Mouse (Mus musculus) forebrain, embryonic 11.5 days (tissue): ENCODE results near the gene 4930572O03Rik. TPM values are rescaled to one million over a fixed set of nuclear protein-coding genes. Genes with fewer than 3 reads are reported as not detected.
A peak's percentile ranks its signal among the peaks of the same experiment; 100 is the strongest.
"Not testable (repeated sequence)": the region's sequence is repeated elsewhere in the genome, so short reads cannot be mapped to it uniquely, and the experiment has no call there.

Source experiments
- ATAC-seq: fragments of 200-750 bp; cut with Nextera tagmentation; replicated peaks from 2 replicates; pipeline ENCODE4 v1.8.0; 2017; ENCODE audit warnings: moderate TSS enrichment; ENCODE audit not compliant: low FRiP score
- DNase-seq: peaks from one replicate; pipeline ENCODE4 v3.0.0-alpha.2; 2017; ENCODE audit warnings: low spot score
- H3K27ac ChIP-seq: fragments of 300-500 bp; sonication (generic); 2 replicates; pipeline ENCODE4 v1.5.1; 2014; ENCODE audit warnings: low read depth, low read length
- H3K27me3 ChIP-seq: fragments of 300-500 bp; sonication (generic); 2 replicates; pipeline ENCODE4 v1.6.1; 2014; ENCODE audit warnings: mild to moderate bottlenecking, low read length, mixed read lengths; ENCODE audit not compliant: control insufficient read depth, insufficient read depth
- H3K36me3 ChIP-seq: fragments of 300-500 bp; sonication (generic); 2 replicates; pipeline ENCODE4 v1.6.1; 2014; ENCODE audit warnings: mild to moderate bottlenecking, low read length, moderate library complexity, mixed read lengths; ENCODE audit not compliant: control insufficient read depth, insufficient read depth
- H3K4me1 ChIP-seq: fragments of 300-500 bp; sonication (generic); replicated peaks from 2 replicates; pipeline ENCODE4 v1.6.1; 2014; ENCODE audit warnings: low read length, mixed read lengths; ENCODE audit not compliant: control insufficient read depth, insufficient read depth
- H3K4me2 ChIP-seq: fragments of 300-500 bp; sonication (generic); 2 replicates; pipeline ENCODE4 v1.6.1; 2014; ENCODE audit warnings: low read depth, mild to moderate bottlenecking, low read length, moderate library complexity, mixed read lengths; ENCODE audit not compliant: severe bottlenecking
- H3K4me3 ChIP-seq: fragments of 300-500 bp; sonication (generic); 2 replicates; pipeline ENCODE4 v1.5.1; 2014; ENCODE audit warnings: low read depth, low read length
- H3K9ac ChIP-seq: fragments of 300-500 bp; sonication (generic); 2 replicates; pipeline ENCODE4 v1.6.1; 2014; ENCODE audit warnings: low read length
- H3K9me3 ChIP-seq: fragments of 300-500 bp; sonication (generic); 2 replicates; pipeline ENCODE4 v1.6.1; 2016; ENCODE audit warnings: low read length, mixed read lengths; ENCODE audit not compliant: control insufficient read depth
- WGBS: fragments of 180-500 bp; shearing (Covaris S2); extraction: QIAGEN DNeasy Blood & Tissue Kit; methylation state at CpG from one replicate; pipeline ENCODE4 v1.1.7; 2014; 5-methylcytosine and 5-hydroxymethylcytosine counted together
- polyA plus RNA-seq: library from polyadenylated mRNA; unstranded; fragments of >200 nt; fragmentation: Nextera tagmentation; extraction: Ambion mirVana; gene quantifications from 2 replicates; pipeline ENCODE4 v1.2.1, GENCODE M21; 2014

4930572O03Rik gene
- polyA plus RNA-seq, 1 experiment from 2014 or later = not detected

- H3K27ac ChIP-seq, ATAC-seq, DNase-seq, H3K4me3 ChIP-seq, H3K9me3 ChIP-seq, H3K36me3 ChIP-seq, H3K4me1 ChIP-seq, H3K4me2 ChIP-seq, H3K9ac ChIP-seq, H3K27me3 ChIP-seq: not testable (repeated sequence)
- 36% methylated on average over 6 of the region's 6 CpGs for WGBS
These were observed 11.2 kb downstream of the 4930572O03Rik start for GRCm38 (mm10) chr5:15645707-15646106.

GRCm38 (mm10) chr5:15637637-15638036 is 19.2 kb downstream of the 4930572O03Rik start:
- not testable (repeated sequence) for H3K9me3 ChIP-seq, H3K9ac ChIP-seq, H3K4me3 ChIP-seq, H3K4me2 ChIP-seq, H3K27ac ChIP-seq, H3K4me1 ChIP-seq, H3K36me3 ChIP-seq, H3K27me3 ChIP-seq
- DNase-seq = peak; percentile 56
- ATAC-seq = peak; percentile 76; the same call in 1 of the 2 replicates
- WGBS = 70% methylated on average over 2 of the region's 2 CpGs

- not testable (repeated sequence) for DNase-seq, H3K36me3 ChIP-seq, H3K27me3 ChIP-seq, H3K27ac ChIP-seq, H3K9me3 ChIP-seq, H3K9ac ChIP-seq, H3K4me3 ChIP-seq, H3K4me1 ChIP-seq, H3K4me2 ChIP-seq, ATAC-seq
- WGBS = 32% methylated on average over 5 of the region's 5 CpGs
These were observed 26.8 kb downstream of the 4930572O03Rik start for GRCm38 (mm10) chr5:15630068-15630467.

- H3K9ac ChIP-seq, H3K36me3 ChIP-seq, H3K4me3 ChIP-seq, DNase-seq, H3K4me2 ChIP-seq, H3K4me1 ChIP-seq, H3K27ac ChIP-seq, H3K27me3 ChIP-seq, H3K9me3 ChIP-seq, ATAC-seq: not testable (repeated sequence)
- WGBS = 43% methylated on average over 1 of the region's 1 CpGs
These were observed 28.7 kb downstream of the 4930572O03Rik start for GRCm38 (mm10) chr5:15628136-15628535.

GRCm38 (mm10) chr5:15618764-15619163 is 38.1 kb downstream of the 4930572O03Rik start, which contains the start of gene Speer4d:
Gene Speer4d, plus strand, starts transcription at chr5:15619064.
- ATAC-seq = not testable (repeated sequence)

GRCm38 (mm10) chr5:15616195-15616594 is 40.7 kb downstream of the 4930572O03Rik start:
- not testable (repeated sequence) for H3K4me1 ChIP-seq, H3K4me3 ChIP-seq, H3K36me3 ChIP-seq, DNase-seq, ATAC-seq, H3K9me3 ChIP-seq, H3K4me2 ChIP-seq, H3K27me3 ChIP-seq, H3K27ac ChIP-seq, H3K9ac ChIP-seq
- 79% methylated on average over 3 of the region's 3 CpGs for WGBS

More at GRCm38 (mm10) chr5:15618764-15619163, 38.1 kb downstream of the 4930572O03Rik start, which contains the start of gene Speer4d:
- not testable (repeated sequence) for H3K4me2 ChIP-seq, DNase-seq, H3K9me3 ChIP-seq, H3K27ac ChIP-seq, H3K36me3 ChIP-seq, H3K4me1 ChIP-seq, H3K27me3 ChIP-seq, H3K9ac ChIP-seq, H3K4me3 ChIP-seq
- WGBS = 77% methylated on average over 1 of the region's 1 CpGs

GRCm38 (mm10) chr5:15610695-15611094 is 46.2 kb downstream of the 4930572O03Rik start:
- WGBS = 12% methylated on average over 1 of the region's 1 CpGs
- H3K9ac ChIP-seq, ATAC-seq, H3K4me2 ChIP-seq, DNase-seq, H3K36me3 ChIP-seq, H3K9me3 ChIP-seq, H3K27ac ChIP-seq, H3K4me1 ChIP-seq, H3K4me3 ChIP-seq, H3K27me3 ChIP-seq: not testable (repeated sequence)

- 72% methylated on average over 5 of the region's 6 CpGs for WGBS
These were observed 50.2 kb downstream of the 4930572O03Rik start for GRCm38 (mm10) chr5:15606677-15607076.

GRCm38 (mm10) chr5:15603585-15603984 is 53.3 kb downstream of the 4930572O03Rik start:
- not testable (repeated sequence) for H3K4me3 ChIP-seq, H3K27ac ChIP-seq, H3K9ac ChIP-seq, ATAC-seq, H3K4me2 ChIP-seq, DNase-seq, H3K36me3 ChIP-seq, H3K27me3 ChIP-seq, H3K4me1 ChIP-seq
- H3K9me3 ChIP-seq = peaks cover 12% of the 10 kb centered on the region
- 74% methylated on average over 8 of the region's 8 CpGs for WGBS

More at GRCm38 (mm10) chr5:15606677-15607076, 50.2 kb downstream of the 4930572O03Rik start:
- peak; percentile 71 for ATAC-seq
- not testable (repeated sequence) for H3K36me3 ChIP-seq, H3K4me1 ChIP-seq, H3K27ac ChIP-seq, DNase-seq, H3K4me2 ChIP-seq, H3K27me3 ChIP-seq, H3K9ac ChIP-seq, H3K4me3 ChIP-seq
- peaks cover 10% of the 10 kb centered on the region for H3K9me3 ChIP-seq
